10 mouse cellular contexts compared by ENCODE assay signal in genomic region chr1:184908558-184908957, GRCm38 (mm10). TPM values are rescaled to one million over a fixed set of nuclear protein-coding genes. Genes with fewer than 3 reads are reported as not detected.
A peak's percentile ranks its signal among the peaks of the same experiment; 100 is the strongest.
DNase-seq lines count a peak whose midpoint lies in the region; ATAC-seq and TF ChIP-seq lines count a peak whose summit lies in the region.
"Had no signal": no experiment of that assay in that cellular context is flagged by ENCODE, and none has a peak within 500 bp of the region (broad histone marks: within the 10 kb centered on the region; RNA-seq: fewer than 3 reads in every experiment).

No protein-coding gene starts in this region.

- H3K27ac ChIP-seq in midbrain, embryonic 15.5 days, result no peak overlapping the region
- H3K27ac ChIP-seq in forebrain, postnatal 0 days (ENCODE audit: low read depth, low read length), result no peak overlapping the region
- H3K27ac ChIP-seq: heart, embryonic 15.5 days; limb, embryonic 13.5 days had no signal

- no peaks in the 10 kb centered on the region for H3K27me3 ChIP-seq in midbrain, embryonic 15.5 days (replicated peaks)
- no peaks in the 10 kb centered on the region for H3K27me3 ChIP-seq in forebrain, postnatal 0 days (ENCODE audit: insufficient read depth, low read length)
- H3K27me3 ChIP-seq: heart, embryonic 15.5 days; limb, embryonic 13.5 days had no signal

- DNase-seq in kidney, postnatal 14 days, result peak; percentile 9
- DNase-seq in kidney, adult 8-10 months, result no peak
- peak; percentile 22 for DNase-seq in NIH3T3 (ENCODE audit: low read depth)
- DNase-seq in gastrocnemius, postnatal 14 days, result peak; percentile 29
- DNase-seq in forebrain, postnatal 0 days, result no peak

- H3K4me1 ChIP-seq in midbrain, embryonic 15.5 days, result peaks cover 15% of the 10 kb centered on the region
- H3K4me1 ChIP-seq in forebrain, postnatal 0 days (ENCODE audit: insufficient read depth), result peaks cover 8% of the 10 kb centered on the region; the same call in 1 of the 2 replicates
- H3K4me1 ChIP-seq: heart, embryonic 15.5 days; limb, embryonic 13.5 days had no signal

- no peak for TF ChIP-seq CTCF in forebrain, postnatal 0 days (IDR thresholded peaks at IDR 0.05; ENCODE audit: low read depth)

- H3K9ac ChIP-seq in midbrain, embryonic 15.5 days, result no peak overlapping the region
- H3K9ac ChIP-seq in forebrain, postnatal 0 days, result no peak overlapping the region
- H3K9ac ChIP-seq: heart, embryonic 15.5 days; limb, embryonic 13.5 days had no signal

- H3K9me3 ChIP-seq in midbrain, embryonic 15.5 days, result no peaks in the 10 kb centered on the region
- H3K9me3 ChIP-seq in forebrain, postnatal 0 days (ENCODE audit: low read length), result no peaks in the 10 kb centered on the region
- H3K9me3 ChIP-seq: heart, embryonic 15.5 days; limb, embryonic 13.5 days had no signal

- H3K36me3 ChIP-seq in midbrain, embryonic 15.5 days (replicated peaks), result peaks cover 44% of the 10 kb centered on the region
- H3K36me3 ChIP-seq in forebrain, postnatal 0 days (ENCODE audit: insufficient read depth), result peaks cover 75% of the 10 kb centered on the region

- ATAC-seq in megakaryocyte progenitor cell, adult 5-6 weeks (replicated peaks; ENCODE audit: poor library complexity), result peak; percentile 89
- no peak for ATAC-seq in midbrain, embryonic 15.5 days (replicated peaks)
- no peak for ATAC-seq in inflammation-experienced regulatory T-cells, adult 6 months
- ATAC-seq in forebrain, postnatal 0 days, result no peak

- 69% methylated on average over 9 of the region's 9 CpGs for WGBS in midbrain, embryonic 15.5 days
- 77% methylated on average over 9 of the region's 9 CpGs for WGBS in forebrain, postnatal 0 days

- intact Hi-C loops in gastrocnemius, postnatal 14 days (cut with DNase I; ENCODE audit: low total_unique reads), result no loop called here

- no peak overlapping the region for H3K4me3 ChIP-seq in midbrain, embryonic 15.5 days
- no peak overlapping the region for H3K4me3 ChIP-seq in forebrain, postnatal 0 days (ENCODE audit: low read depth, low read length)
- H3K4me3 ChIP-seq: heart, embryonic 15.5 days; limb, embryonic 13.5 days had no signal

- no peak overlapping the region for H3K4me2 ChIP-seq in midbrain, embryonic 15.5 days
- no peak overlapping the region for H3K4me2 ChIP-seq in forebrain, postnatal 0 days (ENCODE audit: low read depth)
- H3K4me2 ChIP-seq: heart, embryonic 15.5 days; limb, embryonic 13.5 days had no signal

RNA-seq across cellular contexts. Expression of gene C130074G19Rik, which starts 25.5 kb away (rescaled TPM):
- 10 to 100 TPM; 25.9 to 31.8 TPM for total RNA-seq in gastrocnemius, postnatal 14 days (2021)
- not detected in 2 replicates for total RNA-seq in megakaryocyte progenitor cell, adult 5-6 weeks (2015)
- not detected in 2 replicates for total RNA-seq in megakaryocyte progenitor cell, adult 5-6 weeks (2017)
- 0.84 and 1.2 TPM in 2 replicates for polyA plus RNA-seq in midbrain, embryonic 15.5 days (2015; fragmentation: Nextera tagmentation; extraction: Ambion mirVana)
- polyA plus RNA-seq in inflammation-experienced regulatory T-cells, adult 6 months (2017; shearing (Covaris generic)), result not detected
- total RNA-seq in forebrain, postnatal 0 days (2014; rRNA removed), result 9.5 and 10.7 TPM in 2 replicates
- 0.94 and 1.2 TPM in 2 replicates for polyA plus RNA-seq in forebrain, postnatal 0 days (2015; fragmentation: Nextera tagmentation; extraction: Ambion mirVana)

Comparison
In these comparisons a context has a peak if more than half of its experiments do, and no peak if none do; other contexts are left out.
1. DNase-seq: peak in kidney, postnatal 14 days (single experiment), NIH3T3 (single experiment) and gastrocnemius, postnatal 14 days (single experiment); none in kidney, adult 8-10 months (0 of 2) and forebrain, postnatal 0 days (single experiment).
2. RNA of gene C130074G19Rik, which starts 25.5 kb away (total RNA-seq): 25.9 to 31.8 TPM in gastrocnemius, postnatal 14 days and 9.5 to 10.7 TPM in forebrain, postnatal 0 days; not detected in megakaryocyte progenitor cell, adult 5-6 weeks; every median in the first group is over 10 times any median in the second.